Mouse (Mus musculus) brown adipose tissue, adult 24 weeks (tissue): Measurements from ENCODE around the gene Pnpla3. TPM values are rescaled to one million over a fixed set of nuclear protein-coding genes. Genes with fewer than 3 reads are reported as not detected.

Source experiments
- H3K27ac ChIP-seq: fragments of 200-500 bp; replicated peaks from 2 replicates; pipeline ENCODE4 v1.5.1; 2012; ENCODE audit warnings: low read depth, mild to moderate bottlenecking, low read length
- H3K4me1 ChIP-seq: fragments of 200-500 bp; 2 replicates; pipeline ENCODE4 v1.6.1; 2012; ENCODE audit warnings: low read length, mixed read lengths; ENCODE audit not compliant: control insufficient read depth, insufficient read depth, insufficient read length
- H3K4me3 ChIP-seq: fragments of 200-500 bp; 2 replicates; pipeline ENCODE4 v1.5.1; 2012; ENCODE audit warnings: low read depth, mild to moderate bottlenecking, low read length, moderate library complexity; ENCODE audit not compliant: insufficient read depth
- polyA plus RNA-seq: library from polyadenylated mRNA; stranded (reverse); fragments of >200 nt; gene quantifications from 2 replicates; pipeline ENCODE4 v1.2.4, GENCODE M21; 2012; ENCODE audit not compliant: missing spikeins, insufficient read depth, insufficient read length

Pnpla3 gene
- polyA plus RNA-seq, 1 experiment = 506 TPM

DNA sequence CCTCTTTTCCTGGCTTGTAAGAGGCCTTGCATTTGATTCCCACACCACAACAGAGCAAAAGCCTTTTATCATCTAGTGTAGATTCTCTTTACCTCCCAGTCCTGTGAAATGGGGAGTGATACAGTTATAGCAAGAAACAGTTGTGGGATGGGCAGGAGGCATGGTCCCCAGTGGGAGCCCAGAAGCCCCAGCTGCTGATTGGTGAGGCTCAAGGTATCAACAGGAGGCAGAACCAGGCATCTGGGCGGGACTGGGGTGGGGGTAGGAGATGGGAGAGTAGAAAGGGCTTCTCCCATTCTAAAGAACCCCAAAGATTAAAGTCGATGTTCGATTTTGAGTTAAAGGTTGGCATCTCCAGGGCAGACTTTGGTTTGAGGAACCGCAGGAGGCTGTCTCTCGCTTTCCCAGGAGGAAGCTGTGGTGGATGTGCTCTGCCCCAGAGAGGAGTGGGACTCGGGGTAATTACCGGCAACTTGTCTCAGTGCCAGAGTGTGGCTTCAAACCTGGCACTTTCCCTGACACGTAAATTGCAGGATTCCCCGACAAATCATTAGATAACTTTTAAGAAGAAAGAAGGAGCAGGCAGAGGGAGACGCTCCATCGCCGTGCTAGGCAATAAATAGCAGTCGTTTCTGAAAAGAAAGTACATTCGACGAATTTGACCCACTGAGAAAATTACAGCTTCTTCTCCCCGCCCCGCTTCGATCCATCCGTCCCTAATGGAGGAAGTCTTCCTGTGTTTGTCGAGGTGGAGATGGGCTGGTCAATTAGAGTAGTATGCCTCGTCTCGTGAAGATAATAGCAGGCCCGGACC lies 50.5 kb downstream of the Pnpla3 start:
- no peak overlapping the region for H3K4me3 ChIP-seq
- H3K27ac ChIP-seq = peak overlapping the region; percentile 67; the same call in 1 of the 2 replicates
- H3K4me1 ChIP-seq = peaks cover 8% of the 10 kb centered on the region

DNA sequence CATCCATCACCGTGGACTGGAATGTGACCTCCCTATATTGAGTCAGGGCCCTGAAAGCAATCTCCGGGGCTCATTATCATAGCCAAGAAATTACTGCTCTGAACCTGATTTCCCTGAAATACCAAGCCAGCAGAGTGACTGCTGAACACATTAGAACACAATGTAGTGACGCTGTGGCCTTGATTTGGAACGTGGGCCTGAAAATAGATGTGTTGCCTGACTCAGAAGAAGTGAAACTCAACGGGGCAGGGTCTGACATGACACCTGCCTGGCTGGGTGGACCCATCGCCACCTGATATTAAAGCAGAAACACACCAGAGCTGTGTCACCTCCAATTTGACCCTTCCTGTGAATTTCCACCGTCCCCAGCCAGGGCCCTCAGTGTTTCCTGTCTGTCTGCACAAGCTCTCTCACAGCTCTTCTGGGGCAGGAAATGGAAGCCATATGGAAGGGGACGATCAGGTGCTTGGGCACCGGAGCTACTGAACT lies 51.2 kb downstream of the Pnpla3 start:
- no peak overlapping the region for H3K4me3 ChIP-seq
- peak overlapping the region; percentile 67 for H3K27ac ChIP-seq
- peaks cover 8% of the 10 kb centered on the region for H3K4me1 ChIP-seq

DNA sequence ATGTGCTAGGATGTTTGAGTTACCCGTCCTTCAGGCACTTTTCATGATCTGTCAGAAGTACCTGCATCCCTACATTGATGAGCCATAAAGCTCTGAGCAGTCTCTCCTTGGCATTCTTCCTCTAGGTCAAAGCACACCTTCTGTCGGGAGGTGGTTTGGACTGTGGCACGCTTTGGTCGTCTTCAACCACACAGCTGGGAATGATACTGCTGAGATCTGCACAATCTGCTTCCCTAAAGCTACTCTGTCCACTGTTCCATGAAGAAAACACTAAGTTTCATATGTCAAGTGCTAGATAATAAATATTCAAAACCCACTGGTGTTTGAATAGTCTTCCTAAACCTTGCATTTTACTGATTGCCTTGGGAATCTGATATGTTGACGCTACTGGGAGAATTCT lies 53.9 kb downstream of the Pnpla3 start:
- peaks cover 6% of the 10 kb centered on the region for H3K4me1 ChIP-seq
- H3K4me3 ChIP-seq = no peak overlapping the region

DNA sequence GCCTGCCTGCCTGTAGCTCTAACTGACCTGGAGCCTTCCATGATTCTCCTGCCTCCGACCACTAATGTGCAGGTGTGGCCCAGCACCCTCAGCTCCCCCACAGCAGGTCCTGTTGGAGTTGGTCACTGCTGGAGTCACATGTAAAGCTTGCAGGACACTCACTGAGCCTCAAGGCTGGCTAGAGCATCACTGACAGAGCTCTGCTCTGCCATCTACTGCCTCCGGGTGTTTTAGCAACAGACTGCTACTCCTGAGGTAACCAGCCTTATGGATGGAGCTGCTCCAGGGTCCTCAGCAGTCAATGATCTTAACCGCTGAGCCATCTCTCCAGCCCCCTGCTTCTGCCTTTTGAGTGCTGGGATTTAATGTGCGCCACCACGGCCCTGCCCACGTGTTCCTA lies 55.8 kb downstream of the Pnpla3 start:
- Histone ChIP-seq H3K4me1 (no peaks in the 10 kb centered on the region), H3K27ac (no peak overlapping the region), H3K4me3 (no peak overlapping the region)

More for the DNA sequence above, 53.9 kb downstream of the Pnpla3 start:
- H3K27ac ChIP-seq = no peak overlapping the region

DNA sequence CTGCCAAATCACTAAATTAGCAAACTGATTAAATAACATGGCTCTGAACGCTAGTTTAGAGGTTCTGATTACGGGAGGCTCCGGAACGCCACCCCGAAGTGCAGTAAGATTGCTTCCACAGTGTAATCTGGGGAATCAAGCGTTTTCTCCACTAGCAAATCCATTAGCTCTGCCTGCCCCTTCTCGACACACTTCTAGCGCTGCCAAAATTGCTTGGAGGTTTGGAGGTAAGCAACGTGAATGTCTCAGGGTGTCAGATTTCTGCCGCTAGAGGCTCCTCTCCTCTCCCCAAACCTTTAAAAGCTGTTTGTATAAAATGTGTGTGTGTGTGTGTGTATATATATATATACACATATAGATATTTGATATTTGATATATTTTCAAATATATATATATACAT lies 57.1 kb downstream of the Pnpla3 start:
- Histone ChIP-seq H3K4me3 (no peak overlapping the region), H3K4me1 (no peaks in the 10 kb centered on the region), H3K27ac (no peak overlapping the region)

DNA sequence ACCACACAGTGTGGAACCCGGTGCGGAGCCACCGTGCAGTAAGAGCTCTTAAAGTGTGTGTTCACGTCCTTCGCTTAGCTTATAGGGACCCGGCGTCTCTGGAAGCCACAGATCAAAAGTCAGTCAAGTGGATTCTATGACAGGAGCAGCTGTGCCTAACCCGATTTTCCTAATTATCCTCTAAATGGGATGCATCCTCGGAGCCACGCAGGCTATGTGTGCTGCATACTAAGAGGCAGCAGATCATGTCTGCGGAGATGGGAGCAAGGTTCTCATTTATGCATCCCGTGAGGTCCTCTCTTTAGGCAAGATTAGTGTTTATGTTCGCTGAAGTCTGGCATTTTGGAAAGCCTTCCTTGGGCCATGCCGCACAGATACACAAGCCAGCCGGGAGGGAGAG lies 59.3 kb downstream of the Pnpla3 start:
- no peak overlapping the region for H3K27ac ChIP-seq
- no peak overlapping the region for H3K4me3 ChIP-seq
- no peaks in the 10 kb centered on the region for H3K4me1 ChIP-seq

DNA sequence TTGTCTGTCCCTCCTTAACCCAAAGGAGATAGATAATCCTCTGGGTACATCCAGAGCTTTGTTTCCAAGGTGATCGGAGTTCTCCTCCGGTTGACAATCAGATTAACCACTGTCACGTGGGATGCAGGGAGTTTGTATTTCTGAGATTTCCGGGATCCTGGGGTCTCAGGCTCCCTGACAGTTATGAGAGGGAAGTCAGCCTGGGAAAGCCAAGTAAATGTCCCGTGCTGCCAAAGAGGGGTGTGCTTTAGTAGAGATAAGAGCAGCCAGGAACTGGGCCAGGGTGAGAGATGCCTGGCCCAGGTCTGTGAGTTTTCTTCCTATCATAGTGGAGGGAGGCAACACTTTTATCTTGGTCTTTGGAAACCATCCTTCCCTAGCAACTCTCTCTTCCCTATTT lies 63.0 kb downstream of the Pnpla3 start:
- Histone ChIP-seq H3K27ac (peak overlapping the region; percentile 27; the same call in 1 of the 2 replicates), H3K4me1 (peaks cover 9% of the 10 kb centered on the region), H3K4me3 (no peak overlapping the region)

DNA sequence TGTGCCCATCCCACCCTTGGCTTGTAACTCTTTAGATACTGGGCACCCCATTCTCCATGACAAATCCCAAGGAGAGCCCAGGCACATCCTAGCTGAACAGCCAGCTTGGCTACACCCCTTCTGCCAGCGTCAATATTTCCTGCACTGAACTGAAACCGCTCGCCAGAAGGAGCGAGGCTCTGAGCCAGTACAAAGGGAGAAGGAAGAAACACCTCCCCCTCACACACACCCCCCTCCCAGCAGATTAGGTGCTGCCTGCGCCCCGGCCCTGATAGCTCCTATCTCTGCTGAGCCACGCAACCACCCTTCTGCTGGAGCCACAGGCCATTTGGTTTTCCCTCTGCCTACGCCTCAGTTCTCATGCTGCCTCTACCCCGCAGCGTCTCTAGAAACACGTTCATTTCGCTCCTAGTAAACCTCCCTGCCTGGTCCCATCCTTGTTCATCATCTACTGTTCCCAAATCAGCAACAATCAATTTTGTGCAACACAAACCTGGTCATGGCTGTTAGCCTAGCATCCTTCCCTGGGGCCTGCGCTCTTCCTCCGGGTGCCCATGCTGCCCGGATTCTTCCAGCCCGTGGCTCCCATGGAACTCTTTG lies 63.6 kb downstream of the Pnpla3 start:
- Histone ChIP-seq H3K4me1 (peaks cover 14% of the 10 kb centered on the region), H3K4me3 (peak overlapping the region; percentile 65), H3K27ac (peak overlapping the region; percentile 62)

DNA sequence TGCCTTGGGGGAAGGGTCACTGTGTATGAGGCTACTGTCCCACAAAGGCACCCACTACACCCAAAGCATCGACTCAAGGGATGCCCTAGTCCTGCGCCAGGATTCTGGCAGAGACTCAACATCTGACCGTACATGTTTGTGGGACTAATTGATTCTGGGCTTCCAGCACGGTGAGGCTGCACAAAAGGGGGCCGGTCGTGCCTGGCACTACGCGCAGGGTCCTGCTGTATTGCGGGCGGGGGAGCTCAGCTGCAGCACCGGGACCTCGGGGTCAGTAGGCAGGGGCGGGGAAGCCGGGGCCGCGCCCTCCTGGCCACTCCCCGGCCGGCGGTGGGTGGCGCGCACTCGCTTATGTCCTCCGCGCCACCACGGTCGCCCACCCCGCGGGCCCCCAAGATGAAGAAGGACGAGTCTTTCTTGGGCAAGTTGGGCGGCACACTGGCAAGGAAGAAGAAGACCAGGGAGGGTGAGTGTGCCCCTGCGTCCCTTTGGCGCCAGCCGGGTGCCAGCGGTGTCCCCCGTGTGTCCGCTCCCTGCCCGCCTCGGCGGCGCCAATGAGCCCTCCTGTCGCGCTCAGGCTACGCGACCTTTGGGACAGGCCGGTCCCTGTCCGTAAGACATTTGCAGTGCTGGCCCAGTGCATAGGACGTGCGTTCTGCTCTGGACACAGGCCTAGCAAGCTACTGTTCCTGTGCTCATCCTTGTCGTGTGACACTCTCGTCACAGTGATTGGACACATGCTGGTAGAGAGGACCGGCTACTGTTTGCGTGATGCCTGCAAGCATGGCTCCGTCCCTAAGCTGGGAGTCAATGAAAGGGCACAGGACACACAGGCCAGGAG lies 64.3 kb downstream of the Pnpla3 start, which contains the start of gene Parvb:
Parvb (plus strand) TSS at position 323 of the 841 bp plus-strand sequence.
- Histone ChIP-seq H3K4me1 (peaks cover 18% of the 10 kb centered on the region), H3K4me3 (peak within 1 kb of the TSS; percentile 65), H3K27ac (peak within 1 kb of the TSS; percentile 85)

DNA sequence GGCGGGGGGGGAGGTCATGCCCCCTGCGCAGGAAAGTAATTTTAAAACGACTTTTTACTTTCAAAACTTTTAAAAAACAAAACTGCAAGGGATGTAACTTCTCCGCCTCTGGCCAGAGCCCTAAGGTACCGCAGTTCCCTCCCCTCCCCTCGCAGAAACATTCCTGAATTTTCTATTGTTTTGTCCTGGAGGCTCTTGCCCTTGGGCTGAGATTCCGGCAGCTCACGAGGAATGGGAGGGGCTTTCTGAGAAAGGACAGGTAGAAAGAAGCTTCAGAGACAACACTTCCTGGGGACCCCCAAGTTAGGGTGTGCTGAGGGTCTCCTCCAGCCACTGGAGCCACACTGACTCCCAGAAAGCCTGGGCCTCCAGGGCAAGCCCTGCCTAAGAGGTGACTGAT lies 65.0 kb downstream of the Pnpla3 start:
- peak overlapping the region; percentile 85 for H3K27ac ChIP-seq
- H3K4me3 ChIP-seq = peak overlapping the region; percentile 65
- peaks cover 18% of the 10 kb centered on the region for H3K4me1 ChIP-seq

DNA sequence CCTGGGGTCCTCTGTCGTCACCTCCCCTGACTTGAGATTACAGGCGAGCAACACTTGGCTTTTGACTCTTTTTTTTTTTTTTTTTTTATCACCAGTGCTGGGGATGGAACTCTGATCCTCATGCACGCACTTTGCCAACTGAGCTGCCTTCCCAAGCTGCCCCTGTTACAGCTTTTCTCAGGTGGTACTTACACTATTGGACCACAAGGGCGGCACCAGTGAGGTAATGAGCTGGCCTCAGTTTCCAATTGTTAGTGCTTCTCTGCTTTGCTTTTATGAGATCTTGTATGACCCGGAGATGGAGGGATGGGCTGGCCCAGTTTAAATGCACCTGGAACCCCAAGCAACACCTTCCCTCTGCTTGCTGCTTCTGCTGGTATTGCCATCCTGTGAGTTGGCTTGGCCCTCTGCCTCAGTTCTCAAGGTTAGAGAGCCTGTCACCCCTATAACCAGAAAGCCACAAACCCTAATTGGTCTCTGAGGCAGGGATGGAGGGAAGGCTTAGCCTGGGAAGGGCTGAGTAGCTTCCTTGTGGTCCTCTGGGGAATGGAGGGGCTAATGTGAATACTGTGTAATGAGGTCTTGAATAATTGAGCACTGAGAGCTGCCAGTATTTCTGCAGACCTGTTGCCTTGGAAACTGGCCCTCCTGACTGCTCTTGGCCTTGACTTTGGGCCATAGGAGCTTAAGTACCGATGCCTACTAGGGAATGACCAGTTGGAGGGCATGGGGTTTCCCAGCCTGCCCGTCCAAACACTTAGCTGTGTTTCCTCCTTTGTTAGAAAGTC lies 67.4 kb downstream of the Pnpla3 start:
- peaks cover 21% of the 10 kb centered on the region for H3K4me1 ChIP-seq
- H3K4me3 ChIP-seq = no peak overlapping the region
- H3K27ac ChIP-seq = peak overlapping the region; percentile 93

DNA sequence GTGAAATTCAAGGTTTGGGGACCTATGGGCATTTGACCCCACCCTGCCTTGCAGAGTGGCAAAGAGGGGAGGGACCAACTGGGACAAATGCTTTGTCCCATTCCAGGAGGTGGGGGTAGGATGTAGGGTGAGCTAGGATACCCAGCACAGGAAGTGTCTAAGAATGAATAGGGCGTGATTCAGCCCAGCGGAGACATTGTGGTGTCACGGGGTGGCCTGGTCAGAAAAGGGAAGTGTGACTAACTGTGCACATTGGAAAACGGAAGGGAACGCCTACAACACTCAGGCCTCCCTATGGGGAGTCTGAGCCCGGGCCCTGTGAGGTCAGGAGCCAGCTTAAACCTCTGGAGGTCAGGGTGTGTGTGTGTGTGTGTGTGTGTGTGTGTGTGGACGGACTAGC lies 68.0 kb downstream of the Pnpla3 start:
- Histone ChIP-seq H3K4me3 (no peak overlapping the region), H3K27ac (peak overlapping the region; percentile 93), H3K4me1 (peaks cover 21% of the 10 kb centered on the region)
